Mouse (Mus musculus) left cerebral cortex, postnatal 10 days (tissue): ENCODE measurements around the gene Arhgdia. TPM values are rescaled to one million over a fixed set of nuclear protein-coding genes. Genes with fewer than 3 reads are reported as not detected.

Experiments used
- DNase-seq, 2 experiments: peaks; one replicate each; pipeline ENCODE4 v3.0.0; 2021 to 2022; ENCODE audit warnings: low spot score in 2 of 2, mixed read lengths in 1 of 2; ENCODE audit errors: extremely low spot score in 1 of 2
- intact Hi-C: fragments of 180-260 bp; cut with DNase I; formaldehyde crosslinking; loops from one replicate; pipeline ENCODE4 v1.15.1; 2025
- microRNA-seq: library from miRNA; unstranded; fragments of <30 nt; microRNA quantifications from one replicate; pipeline ENCODE4 v1.2.0, GENCODE M21; 2022
- total RNA-seq, 2 experiments: library from RNA; stranded (reverse); gene quantifications; 2 replicates each; pipeline ENCODE4 v1.2.3; 2021

The Arhgdia gene
- total RNA-seq, 2 experiments from 2014 or later = 406 to 417 TPM

- DNase-seq = no peak
- intact Hi-C loops = no loop called here
These were observed 42.5 kb downstream of the Arhgdia start for GRCm38 (mm10) chr11:120538955-120539284.

GRCm38 (mm10) chr11:120538485-120538884 is 42.9 kb downstream of the Arhgdia start:
- peak in 1 of 2 experiments; percentile 49 for DNase-seq
- intact Hi-C loops = no loop called here

- intact Hi-C loops = no loop called here
- DNase-seq = no peak
These were observed 45.6 kb downstream of the Arhgdia start for GRCm38 (mm10) chr11:120535804-120536203.

- intact Hi-C loops = no loop called here
- no peak for DNase-seq
These were observed 46.3 kb downstream of the Arhgdia start for GRCm38 (mm10) chr11:120535145-120535544.

GRCm38 (mm10) chr11:120534093-120534492 is 47.3 kb downstream of the Arhgdia start:
- DNase-seq = no peak
- intact Hi-C loops = no loop called here

- intact Hi-C loops = no loop called here
- no peak for DNase-seq
These were observed 49.8 kb downstream of the Arhgdia start for GRCm38 (mm10) chr11:120531646-120532045.

- peak in 1 of 2 experiments; percentile 31 for DNase-seq
- intact Hi-C loops = no loop called here
These were observed 51.1 kb downstream of the Arhgdia start, which contains the start of gene Gcgr for GRCm38 (mm10) chr11:120530085-120530964. TSS of gene Gcgr (plus strand) at chr11:120530699.

GRCm38 (mm10) chr11:120528903-120529302 is 52.5 kb downstream of the Arhgdia start:
- intact Hi-C loops = no loop called here
- DNase-seq = no peak

Small RNAs within 50 kb of the gene (microRNA-seq; reads per million reads assigned to microRNA genes)
- gene Mir6936 = not detected

Other genes starting within 250 kb of the Arhgdia start
- 1,000 to 10,000 TPM; 2,375 to 2,523 TPM for gene Actg1, start 233.1 kb downstream of the Arhgdia start, total RNA-seq
- not detected for gene Fscn2, start 220.1 kb downstream of the Arhgdia start, total RNA-seq
- gene Faap100, start 202.9 kb downstream of the Arhgdia start, total RNA-seq = 10 to 100 TPM; 59.2 to 64.4 TPM
- 10 to 100 TPM; 63.1 to 70.3 TPM for gene Nploc4, start 143.9 kb downstream of the Arhgdia start, total RNA-seq
- gene Tspan10, start 139.0 kb downstream of the Arhgdia start, total RNA-seq = not detected
- gene Pde6g, start 128.1 kb downstream of the Arhgdia start, total RNA-seq = under 1 TPM; 0.24 to 0.34 TPM
- gene Oxld1, start 123.6 kb downstream of the Arhgdia start, total RNA-seq = 10 to 100 TPM; 10.6 to 13.8 TPM
- 10 to 100 TPM; 16.8 to 20.8 TPM for gene Ccdc137, start 123.5 kb downstream of the Arhgdia start, total RNA-seq
- 10 to 100 TPM; 60.9 to 61.0 TPM for gene Arl16, start 114.0 kb downstream of the Arhgdia start, total RNA-seq
- 10 to 100 TPM; 76.6 to 79.1 TPM for gene Mrpl12, start 97.0 kb downstream of the Arhgdia start, total RNA-seq
- 10 to 100 TPM; 23.4 to 26.6 TPM for gene Slc25a10, start 89.8 kb downstream of the Arhgdia start, total RNA-seq
- gene Gcgr, start 50.9 kb downstream of the Arhgdia start, total RNA-seq = under 1 TPM in 1 of 2 experiments, not detected in 1; 0.26 TPM
- 100 to 1,000 TPM; 103 to 110 TPM for gene Mcrip1, start 31.9 kb downstream of the Arhgdia start, total RNA-seq
- gene Ppp1r27, start 30.5 kb downstream of the Arhgdia start, total RNA-seq = not detected
- 100 to 1,000 TPM; 136 to 138 TPM for gene P4hb, start 8.4 kb downstream of the Arhgdia start, total RNA-seq
- gene Alyref, start 16.7 kb upstream of the Arhgdia start, total RNA-seq = 10 to 100 TPM; 69.3 to 76.5 TPM
- gene Anapc11, start 16.8 kb upstream of the Arhgdia start, total RNA-seq = 100 to 1,000 TPM; 102 to 110 TPM
- gene Npb, start 26.9 kb upstream of the Arhgdia start, total RNA-seq = not detected
- gene Pcyt2, start 36.3 kb upstream of the Arhgdia start, total RNA-seq = 100 to 1,000 TPM; 130 TPM
- gene Sirt7, start 43.6 kb upstream of the Arhgdia start, total RNA-seq = 10 to 100 TPM; 37.5 to 40.6 TPM
- 10 to 100 TPM; 84.4 to 84.7 TPM for gene Mafg, start 52.0 kb upstream of the Arhgdia start, total RNA-seq
- gene Pycr1, start 62.1 kb upstream of the Arhgdia start, total RNA-seq = 1 to 10 TPM; 3.0 to 3.8 TPM
- gene Myadml2, start 66.5 kb upstream of the Arhgdia start, total RNA-seq = 1 to 10 TPM; 3.1 to 3.5 TPM
- 1 to 10 TPM; 4.2 to 5.7 TPM for gene Notum, start 79.6 kb upstream of the Arhgdia start, total RNA-seq
- gene Aspscr1, start 91.3 kb upstream of the Arhgdia start, total RNA-seq = 10 to 100 TPM; 59.1 to 66.6 TPM
- 10 to 100 TPM; 24.5 to 26.0 TPM for gene Cenpx, start 132.1 kb upstream of the Arhgdia start, total RNA-seq
- gene Lrrc45, start 132.3 kb upstream of the Arhgdia start, total RNA-seq = 10 to 100 TPM; 58.3 to 66.0 TPM
- gene Rac3, start 139.8 kb upstream of the Arhgdia start, total RNA-seq = 100 to 1,000 TPM; 265 to 293 TPM
- 1 to 10 TPM; 5.9 to 6.4 TPM for gene Dcxr, start 145.7 kb upstream of the Arhgdia start, total RNA-seq
- 1 to 10 TPM; 3.3 to 3.7 TPM for gene Cbr2, start 150.5 kb upstream of the Arhgdia start, total RNA-seq
- 10 to 100 TPM; 25.0 to 46.6 TPM for gene Hmga1b, start 181.2 kb upstream of the Arhgdia start, total RNA-seq
- gene Rfng, start 202.6 kb upstream of the Arhgdia start, total RNA-seq = 10 to 100 TPM; 88.1 to 88.4 TPM
- gene Gps1, start 202.6 kb upstream of the Arhgdia start, total RNA-seq = 100 to 1,000 TPM; 147 to 148 TPM
- 10 to 100 TPM; 37.4 to 40.7 TPM for gene Dus1l, start 214.8 kb upstream of the Arhgdia start, total RNA-seq
- 100 to 1,000 TPM; 258 to 269 TPM for gene Fasn, start 242.9 kb upstream of the Arhgdia start, total RNA-seq